Mouse (Mus musculus) embryo, embryonic 10 days (tissue): ENCODE measurements around the gene Chrna7.

ENCODE experiments used
- DNase-seq: peaks from one replicate; pipeline ENCODE4 v3.0.0-alpha.2; 2015; ENCODE audit warnings: low spot score

Chrna7 gene

GRCm38 (mm10) chr7:63060996-63061395, 151.4 kb downstream of the Chrna7 start:
- DNase-seq, result no peak
